Mouse (Mus musculus): Measurements from ENCODE around the gene Naa35. TPM values are rescaled to one million over a fixed set of nuclear protein-coding genes. Genes with fewer than 3 reads are reported as not detected.

Naa35 gene
- polyA plus RNA-seq, 1 experiment from 2014 or later = 67.8 TPM

DNA sequence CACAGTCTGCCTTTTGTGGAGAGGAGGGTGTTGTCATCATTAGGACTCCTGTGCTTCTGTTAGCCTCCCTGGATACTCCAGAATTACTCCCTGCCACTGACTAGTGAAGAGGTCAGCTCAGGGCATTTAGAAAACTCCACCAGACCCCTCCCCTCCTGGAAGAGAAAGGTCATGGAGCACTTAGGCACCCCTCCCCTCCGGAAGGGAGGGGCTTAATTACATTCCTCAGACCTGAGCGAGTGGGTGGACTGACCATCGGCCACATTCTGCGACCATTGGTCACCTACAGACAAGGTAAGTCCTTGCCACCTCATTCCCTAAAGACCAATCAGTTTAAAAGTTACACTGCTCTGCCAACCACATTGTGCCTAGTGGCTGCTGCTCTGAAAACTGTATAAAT is 94.2 kb downstream of the Naa35 start:
- H3K9me3 ChIP-seq (ENCODE audit: control insufficient read depth, low read length) = no peaks in the 10 kb centered on the region
- H3K9ac ChIP-seq (ENCODE audit: low read depth, low read length) = no peak overlapping the region
- H3K36me3 ChIP-seq (ENCODE audit: control insufficient read depth, insufficient read depth, low read length) = no peaks in the 10 kb centered on the region
- H3K27ac ChIP-seq (ENCODE audit: low read length) = no peak overlapping the region
- no peak overlapping the region for H3K4me3 ChIP-seq (ENCODE audit: low read length)
- no peaks in the 10 kb centered on the region for H3K27me3 ChIP-seq (replicated peaks; ENCODE audit: control insufficient read depth, insufficient read depth, low read length)
- no peak overlapping the region for H3K4me2 ChIP-seq (ENCODE audit: low read depth, low read length)
- ATAC-seq = no peak
- WGBS = 24% methylated on average over 4 of the region's 4 CpGs
- H3K4me1 ChIP-seq (ENCODE audit: control insufficient read depth, insufficient read depth, low read length) = peaks cover 2% of the 10 kb centered on the region

GRCm38 (mm10) chr13:59679908-59680307 is 94.8 kb downstream of the Naa35 start:
- WGBS = 64% methylated on average over 4 of the region's 4 CpGs
- no peak overlapping the region for H3K4me2 ChIP-seq (ENCODE audit: low read depth, low read length)

DNA sequence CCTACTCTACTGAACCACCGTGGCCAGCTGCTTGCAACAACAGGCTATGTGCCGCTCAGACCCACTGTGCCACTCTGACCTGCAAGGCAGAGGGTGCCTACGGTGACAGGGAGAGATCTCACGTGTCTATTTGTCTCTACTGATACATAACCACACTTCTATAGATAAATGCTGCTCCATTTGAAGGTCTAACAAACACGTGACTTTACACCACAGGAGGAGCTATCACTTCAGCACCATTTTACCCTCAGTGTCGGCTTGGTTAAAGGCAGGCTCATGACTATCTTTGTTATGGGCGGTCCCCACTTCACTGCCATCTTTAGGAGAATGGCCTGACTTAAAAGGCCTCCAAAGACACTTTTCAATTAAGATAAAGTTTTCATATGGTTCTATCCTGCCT is 97.6 kb downstream of the Naa35 start:
- Histone ChIP-seq H3K4me2 (ENCODE audit: low read depth, low read length) (no peak overlapping the region), H3K27ac (ENCODE audit: low read length) (no peak overlapping the region), H3K27me3 (replicated peaks; ENCODE audit: control insufficient read depth, insufficient read depth, low read length) (no peaks in the 10 kb centered on the region), H3K36me3 (ENCODE audit: control insufficient read depth, insufficient read depth, low read length) (no peaks in the 10 kb centered on the region), H3K9ac (ENCODE audit: low read depth, low read length) (no peak overlapping the region), H3K4me3 (ENCODE audit: low read length) (no peak overlapping the region), H3K9me3 (ENCODE audit: control insufficient read depth, low read length) (no peaks in the 10 kb centered on the region), H3K4me1 (ENCODE audit: control insufficient read depth, insufficient read depth, low read length) (no peaks in the 10 kb centered on the region)
- 18% methylated on average over 7 of the region's 7 CpGs for WGBS
- no peak for ATAC-seq

More at GRCm38 (mm10) chr13:59679908-59680307, 94.8 kb downstream of the Naa35 start:
- no peaks in the 10 kb centered on the region for H3K9me3 ChIP-seq (ENCODE audit: control insufficient read depth, low read length)
- no peak overlapping the region for H3K4me3 ChIP-seq (ENCODE audit: low read length)
- H3K36me3 ChIP-seq (ENCODE audit: control insufficient read depth, insufficient read depth, low read length) = no peaks in the 10 kb centered on the region
- ATAC-seq = no peak
- H3K27me3 ChIP-seq (replicated peaks; ENCODE audit: control insufficient read depth, insufficient read depth, low read length) = no peaks in the 10 kb centered on the region
- H3K4me1 ChIP-seq (ENCODE audit: control insufficient read depth, insufficient read depth, low read length) = no peaks in the 10 kb centered on the region
- no peak overlapping the region for H3K27ac ChIP-seq (ENCODE audit: low read length)
- H3K9ac ChIP-seq (ENCODE audit: low read depth, low read length) = no peak overlapping the region

DNA sequence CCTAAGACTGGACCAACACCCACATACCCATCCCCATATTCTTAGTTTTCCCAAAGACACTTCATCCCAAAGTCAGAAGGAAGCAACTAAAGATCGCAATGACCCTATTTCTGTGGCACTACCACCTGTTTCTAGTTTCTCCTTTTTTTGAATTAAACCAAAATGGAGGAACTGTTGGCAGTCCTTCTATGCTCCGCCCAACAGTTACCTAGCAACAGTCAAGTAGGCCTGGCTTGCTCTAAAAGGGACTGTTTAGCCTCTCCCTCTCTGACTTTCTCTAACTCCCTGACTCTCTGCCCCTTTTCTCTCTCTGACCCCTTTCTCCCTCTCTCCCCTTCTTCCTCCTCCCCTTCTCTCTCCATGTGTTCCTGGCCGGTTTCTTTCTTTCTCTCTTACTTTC is 100.2 kb downstream of the Naa35 start:
- Histone ChIP-seq H3K4me2 (ENCODE audit: low read depth, low read length) (no peak overlapping the region), H3K4me3 (ENCODE audit: low read length) (no peak overlapping the region), H3K27ac (ENCODE audit: low read length) (no peak overlapping the region), H3K27me3 (replicated peaks; ENCODE audit: control insufficient read depth, insufficient read depth, low read length) (no peaks in the 10 kb centered on the region), H3K9ac (ENCODE audit: low read depth, low read length) (no peak overlapping the region), H3K36me3 (ENCODE audit: control insufficient read depth, insufficient read depth, low read length) (no peaks in the 10 kb centered on the region), H3K4me1 (ENCODE audit: control insufficient read depth, insufficient read depth, low read length) (no peaks in the 10 kb centered on the region), H3K9me3 (ENCODE audit: control insufficient read depth, low read length) (no peaks in the 10 kb centered on the region)
- ATAC-seq = no peak
- WGBS = 76% methylated on average over 3 of the region's 3 CpGs

Other genes with a start within 250 kb of the Naa35 start
- gene Agtpbp1, start within 50 bp of the Naa35 start, polyA plus RNA-seq (2015; fragmentation: Nextera tagmentation; extraction: Ambion mirVana) = 10.2 and 10.7 TPM in 2 replicates
- gene Golm1, start 90.6 kb downstream of the Naa35 start, polyA plus RNA-seq (2015; fragmentation: Nextera tagmentation; extraction: Ambion mirVana) = 85.4 and 90.4 TPM in 2 replicates
- not detected in 2 replicates for gene 4921517D22Rik, start 108.8 kb downstream of the Naa35 start, polyA plus RNA-seq (2015; fragmentation: Nextera tagmentation; extraction: Ambion mirVana)
- not detected in 2 replicates for gene Spata31d1a, start 125.1 kb downstream of the Naa35 start, polyA plus RNA-seq (2015; fragmentation: Nextera tagmentation; extraction: Ambion mirVana)
- not detected in 2 replicates for gene Spata31d1b, start 127.0 kb downstream of the Naa35 start, polyA plus RNA-seq (2015; fragmentation: Nextera tagmentation; extraction: Ambion mirVana)
- gene Spata31d1d, start 146.5 kb downstream of the Naa35 start, polyA plus RNA-seq (2015; fragmentation: Nextera tagmentation; extraction: Ambion mirVana) = not detected in 2 replicates
- gene 1700014D04Rik, start 161.5 kb downstream of the Naa35 start, polyA plus RNA-seq (2015; fragmentation: Nextera tagmentation; extraction: Ambion mirVana) = not detected in 2 replicates
- 131 and 133 TPM in 2 replicates for gene Isca1, start 184.6 kb downstream of the Naa35 start, polyA plus RNA-seq (2015; fragmentation: Nextera tagmentation; extraction: Ambion mirVana)
- gene Gm49354, start 197.0 kb downstream of the Naa35 start, polyA plus RNA-seq (2015; fragmentation: Nextera tagmentation; extraction: Ambion mirVana) = not detected in 2 replicates
- 36.1 and 38.7 TPM in 2 replicates for gene Tut7, start 237.9 kb downstream of the Naa35 start, polyA plus RNA-seq (2015; fragmentation: Nextera tagmentation; extraction: Ambion mirVana)